Mouse (Mus musculus) frontal cortex, adult 2 months (tissue): ENCODE data around the gene Gm7879. TPM values are rescaled to one million over a fixed set of nuclear protein-coding genes. Genes with fewer than 3 reads are reported as not detected.
A peak's percentile ranks its signal among the peaks of the same experiment; 100 is the strongest.

Source experiments
- DNase-seq, 2 experiments: peaks; one replicate each; pipeline ENCODE4 v3.0.0; 2022; ENCODE audit warnings: low spot score in 1 of 2; ENCODE audit errors: extremely low spot score in 1 of 2
- polyA plus RNA-seq: library from polyadenylated mRNA; depleted of rRNA; stranded (reverse); fragments of >200 nt; gene quantifications from 2 replicates; pipeline ENCODE4 v1.2.3, GENCODE M21; 2012; rRNA removed

The Gm7879 gene
- polyA plus RNA-seq, 1 experiment, result 0.60 TPM

DNA sequence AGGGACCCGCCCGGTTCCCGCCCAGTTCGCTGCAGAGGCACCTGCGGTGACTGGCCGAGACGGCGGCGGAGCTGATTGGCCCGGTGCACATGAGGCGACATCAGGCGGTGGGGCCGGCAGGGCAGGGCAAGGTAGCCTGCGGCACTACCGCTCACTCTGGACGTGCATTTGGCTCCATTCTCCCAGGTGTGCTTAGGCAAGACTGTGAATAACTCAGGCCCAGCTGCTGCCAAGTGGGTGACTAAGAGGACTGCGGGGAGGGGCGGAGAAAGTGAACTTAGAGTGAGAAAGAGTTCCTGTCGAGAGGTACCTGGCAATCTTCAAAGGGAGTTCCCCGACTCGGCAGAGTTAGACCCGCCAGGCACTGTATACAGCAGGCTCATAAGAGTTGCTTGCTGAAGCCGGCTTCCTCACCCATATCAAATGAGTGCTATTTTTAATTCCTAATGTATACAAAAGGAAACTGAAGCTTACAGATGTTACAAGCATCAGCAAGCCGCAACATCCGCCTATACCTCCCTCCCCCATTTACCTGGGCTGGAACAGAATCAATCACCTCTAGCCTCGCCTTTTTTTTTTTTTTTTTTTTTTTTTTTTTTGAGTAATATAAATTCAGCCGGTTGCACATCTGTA lies 35.3 kb downstream of the Gm7879 start:
- peak; percentile 3 to 13 for DNase-seq

DNA sequence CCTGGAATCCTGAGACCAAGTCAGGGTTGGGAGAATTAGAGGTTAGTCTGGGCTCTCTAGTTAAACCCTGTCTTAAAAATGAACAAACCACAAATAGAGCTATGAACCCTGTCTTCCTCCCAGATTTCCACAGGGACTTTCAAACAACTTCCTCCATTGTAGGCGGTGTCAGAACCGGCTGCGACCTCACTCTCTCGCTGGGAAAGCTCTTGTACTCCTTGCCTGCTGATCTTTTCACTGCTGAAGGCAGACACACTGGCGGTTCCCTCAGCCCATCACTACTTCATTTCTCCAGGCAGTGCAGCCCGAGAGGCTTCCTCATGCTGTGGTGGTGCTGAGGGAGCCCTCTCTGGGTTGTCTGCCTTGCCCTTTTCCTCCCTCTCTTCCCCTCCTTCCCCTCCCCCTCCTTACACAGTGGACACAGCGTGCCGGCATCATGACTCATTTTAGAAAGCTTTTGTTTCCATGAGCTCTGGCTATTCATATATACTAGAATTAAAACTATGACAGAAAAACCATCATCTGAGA lies 35.9 kb downstream of the Gm7879 start:
- peak in 1 of 2 experiments; percentile 2 for DNase-seq

DNA sequence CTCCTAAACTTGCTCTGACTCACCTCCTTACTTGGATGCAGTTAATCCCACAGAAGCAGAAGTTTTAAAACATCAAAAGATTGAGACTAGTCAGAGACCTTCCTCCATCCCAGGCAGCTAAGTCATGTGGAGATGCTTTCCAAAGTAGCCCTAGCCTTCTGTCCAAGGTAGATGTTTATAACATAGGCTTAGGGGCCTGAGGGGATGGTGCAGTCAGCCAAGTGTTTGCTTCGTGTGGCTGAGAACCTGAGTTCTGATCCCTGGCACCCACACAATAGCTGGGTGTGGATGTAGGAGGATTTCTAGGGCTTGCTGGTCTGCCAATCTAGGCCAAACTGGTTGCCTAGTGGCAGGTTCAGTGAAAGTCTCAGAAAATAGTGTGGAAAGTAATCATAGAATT lies 40.3 kb downstream of the Gm7879 start:
- no peak for DNase-seq

- DNase-seq, result no peak
Measured at GRCm38 (mm10) chr5:43959884-43960440, 47.0 kb downstream of the Gm7879 start.

GRCm38 (mm10) chr5:43961056-43961455 lies 48.1 kb downstream of the Gm7879 start:
- DNase-seq, result no peak

Other genes with a start within 250 kb of the Gm7879 start
- 0.34 and 0.44 TPM in 2 replicates for gene Bst1, start 94.3 kb upstream of the Gm7879 start, polyA plus RNA-seq
- gene Fbxl5, start 91.5 kb upstream of the Gm7879 start, polyA plus RNA-seq, result 62.3 and 66.9 TPM in 2 replicates
- gene Cd38, start 44.6 kb upstream of the Gm7879 start, polyA plus RNA-seq, result 6.1 and 7.5 TPM in 2 replicates
- gene Fgfbp1, start 68.6 kb downstream of the Gm7879 start, polyA plus RNA-seq, result 2.8 and 6.5 TPM in 2 replicates
- gene Prom1, start 188.9 kb downstream of the Gm7879 start, polyA plus RNA-seq, result 15.2 and 16.7 TPM in 2 replicates